Mouse (Mus musculus) heart, adult 2 months (tissue): ENCODE measurements at regions not wholly inside any gene's neighbourhood (a gene's known extent, or its start where the extent isn't known, plus 50 kb on each side); places are given as distances from the start of the nearest gene placed in this dataset.

ENCODE experiments used
- DNase-seq, 2 experiments: peaks; one replicate each; pipeline ENCODE4 v3.0.0; 2021
- H3K27ac ChIP-seq: fragments of 200-600 bp; 2 replicates; pipeline ENCODE4 v1.8.1; 2022
- H3K27me3 ChIP-seq: fragments of 200-500 bp; 2 replicates; pipeline ENCODE4 v1.6.1; 2012; ENCODE audit warnings: mild to moderate bottlenecking, low read length, inconsistent platforms, mixed read lengths; ENCODE audit not compliant: control insufficient read depth, insufficient read depth
- H3K36me3 ChIP-seq: fragments of 200-500 bp; 2 replicates; pipeline ENCODE4 v1.6.1; 2012; ENCODE audit warnings: low read length, inconsistent platforms; ENCODE audit not compliant: control insufficient read depth, insufficient read depth
- H3K4me1 ChIP-seq: fragments of 200-500 bp; 2 replicates; pipeline ENCODE4 v1.6.1; 2011; ENCODE audit warnings: low read length; ENCODE audit not compliant: control insufficient read depth, insufficient read depth
- H3K4me3 ChIP-seq: fragments of 200-600 bp; 2 replicates; pipeline ENCODE4 v1.8.1; 2022
- H3K79me2 ChIP-seq: fragments of 200-500 bp; replicated peaks from 2 replicates; pipeline ENCODE4 v1.6.1; 2012; ENCODE audit warnings: mild to moderate bottlenecking, inconsistent platforms, low read length, moderate library complexity, mixed read lengths; ENCODE audit not compliant: control insufficient read depth, insufficient read depth
- H3K9ac ChIP-seq: fragments of 200-500 bp; 2 replicates; pipeline ENCODE4 v1.6.1; 2012; ENCODE audit warnings: low read depth, mild to moderate bottlenecking, control low read depth, inconsistent platforms, low read length, mixed read lengths
- CTCF ChIP-seq: fragments of 200-600 bp; IDR thresholded peaks from 2 replicates; pipeline ENCODE4 v1.8.1; 2022; ENCODE audit warnings: antibody characterized with exemption, mild to moderate bottlenecking, moderate library complexity
- EP300 ChIP-seq: fragments of 200-500 bp; IDR thresholded peaks from 2 replicates; pipeline ENCODE4 v1.6.1; 2011; ENCODE audit warnings: low read depth, low read length, control low read depth; ENCODE audit not compliant: insufficient read depth
- POLR2A ChIP-seq: fragments of 200-500 bp; IDR thresholded peaks from 2 replicates; pipeline ENCODE4 v1.6.1; 2011; ENCODE audit warnings: mild to moderate bottlenecking, low read depth, low read length, control low read depth; ENCODE audit not compliant: insufficient read depth
- WGBS: fragments of 180-500 bp; shearing (Covaris S2); methylation state at CpG from one replicate; pipeline ENCODE4 v1.1.7; 2018; 5-methylcytosine and 5-hydroxymethylcytosine counted together
- intact Hi-C: fragments of 180-260 bp; cut with DNase I; formaldehyde crosslinking; loops from one replicate; pipeline ENCODE4 v1.15.1; 2025

GRCm38 (mm10) chrX:10878922-10879321 lies 164.1 kb downstream of the Mid1ip1 start:
- intact Hi-C loops = loop anchor here (10.0 kb wide), 1 partner anchor 164 kb away; the partner anchor contains the start of gene Mid1ip1
- no peak overlapping the region for H3K9ac ChIP-seq
- WGBS = 65% methylated on average over 5 of the region's 5 CpGs
- TF ChIP-seq CTCF (no peak), EP300 (no peak), POLR2A (no peak)
- H3K79me2 ChIP-seq = no peaks in the 10 kb centered on the region
- no peaks in the 10 kb centered on the region for H3K27me3 ChIP-seq
- H3K36me3 ChIP-seq = no peaks in the 10 kb centered on the region
- no peaks in the 10 kb centered on the region for H3K4me1 ChIP-seq
- H3K4me3 ChIP-seq = no peak overlapping the region
- H3K27ac ChIP-seq = no peak overlapping the region
- peak in 1 of 2 experiments; percentile 37 for DNase-seq

DNA sequence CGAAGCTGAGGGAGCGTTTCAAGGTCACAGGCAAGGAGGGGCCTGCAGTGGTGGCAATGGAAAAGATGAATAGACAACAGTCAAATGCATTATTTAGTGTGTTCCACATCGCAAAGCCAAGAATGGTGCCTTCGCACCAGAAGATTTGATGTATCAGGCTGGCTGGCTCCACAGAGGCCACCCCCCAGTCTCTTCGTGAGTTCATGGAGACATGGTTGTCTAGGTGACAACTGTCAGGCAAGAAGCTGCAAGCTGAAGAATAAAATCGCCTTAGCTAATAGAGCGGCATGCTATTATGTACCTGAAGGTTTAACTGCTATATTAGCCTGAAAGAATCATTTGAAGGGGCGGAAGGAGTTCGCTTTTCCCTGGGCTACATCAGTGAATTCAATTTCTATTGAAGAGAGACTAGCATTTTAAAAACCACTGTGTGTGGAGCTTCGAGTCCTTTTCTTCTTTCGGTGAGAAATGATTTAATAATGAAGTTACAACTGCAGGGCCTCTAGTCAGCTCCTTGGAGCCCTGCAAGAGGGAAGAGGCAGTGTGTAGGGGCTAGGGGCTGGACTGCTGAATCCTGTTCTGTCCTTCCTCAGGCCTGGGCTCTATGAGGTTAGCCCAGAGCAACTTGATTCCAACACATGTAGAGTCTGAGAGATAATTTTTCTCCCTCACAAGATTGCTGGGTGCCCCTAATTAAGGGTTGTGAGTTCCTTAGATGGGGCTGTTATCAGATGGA lies 169.1 kb downstream of the Mid1ip1 start:
- 74% methylated on average over 11 of the region's 11 CpGs for WGBS
- Histone ChIP-seq H3K79me2 (no peaks in the 10 kb centered on the region), H3K4me1 (no peaks in the 10 kb centered on the region), H3K4me3 (no peak overlapping the region), H3K27ac (no peak overlapping the region), H3K9ac (no peak overlapping the region), H3K36me3 (no peaks in the 10 kb centered on the region), H3K27me3 (no peaks in the 10 kb centered on the region)
- TF ChIP-seq CTCF = no peak
- no peak for TF ChIP-seq EP300
- TF ChIP-seq POLR2A = no peak
- intact Hi-C loops = no loop called here
- no peak for DNase-seq

GRCm38 (mm10) chrX:10892815-10893214 lies 178.0 kb downstream of the Mid1ip1 start:
- no peak for DNase-seq
- no peak overlapping the region for H3K9ac ChIP-seq
- H3K36me3 ChIP-seq = no peaks in the 10 kb centered on the region
- H3K79me2 ChIP-seq = no peaks in the 10 kb centered on the region
- H3K4me3 ChIP-seq = no peak overlapping the region
- intact Hi-C loops = no loop called here
- H3K4me1 ChIP-seq = no peaks in the 10 kb centered on the region
- H3K27me3 ChIP-seq = no peaks in the 10 kb centered on the region
- H3K27ac ChIP-seq = no peak overlapping the region
- TF ChIP-seq EP300 = no peak
- TF ChIP-seq POLR2A = no peak
- TF ChIP-seq CTCF = no peak
- WGBS = 80% methylated on average over 3 of the region's 3 CpGs

- DNase-seq = no peak
- no peak overlapping the region for H3K27ac ChIP-seq
- intact Hi-C loops = no loop called here
- no peak overlapping the region for H3K4me3 ChIP-seq
- TF ChIP-seq POLR2A (no peak), CTCF (no peak), EP300 (no peak)
- H3K9ac ChIP-seq = no peak overlapping the region
- H3K36me3 ChIP-seq = no peaks in the 10 kb centered on the region
- H3K27me3 ChIP-seq = no peaks in the 10 kb centered on the region
- WGBS = 69% methylated on average over 5 of the region's 5 CpGs
- H3K79me2 ChIP-seq = no peaks in the 10 kb centered on the region
- H3K4me1 ChIP-seq = no peaks in the 10 kb centered on the region
Observed at GRCm38 (mm10) chrX:10896193-10896955, 181.6 kb downstream of the Mid1ip1 start.

GRCm38 (mm10) chrX:10902686-10903085 lies 187.9 kb downstream of the Mid1ip1 start:
- no peak for DNase-seq
- intact Hi-C loops = loop anchor here (5.0 kb wide), 1 partner anchor 185 kb away; the partner anchor contains the start of gene Mid1ip1
- WGBS = 68% methylated on average over 4 of the region's 4 CpGs

GRCm38 (mm10) chrX:10904072-10904471 lies 189.3 kb downstream of the Mid1ip1 start:
- Histone ChIP-seq H3K79me2 (no peaks in the 10 kb centered on the region), H3K36me3 (no peaks in the 10 kb centered on the region), H3K4me3 (no peak overlapping the region), H3K9ac (no peak overlapping the region), H3K27ac (no peak overlapping the region), H3K27me3 (no peaks in the 10 kb centered on the region), H3K4me1 (no peaks in the 10 kb centered on the region)
- intact Hi-C loops = loop anchor here (5.0 kb wide), 1 partner anchor 187 kb away; the partner anchor contains the start of gene Mid1ip1
- TF ChIP-seq CTCF (no peak), EP300 (no peak)
- WGBS = 51% methylated on average over 6 of the region's 6 CpGs
- peak; percentile 26 to 51 for DNase-seq

More at GRCm38 (mm10) chrX:10902686-10903085, 187.9 kb downstream of the Mid1ip1 start:
- Histone ChIP-seq H3K9ac (no peak overlapping the region), H3K4me3 (no peak overlapping the region), H3K27me3 (no peaks in the 10 kb centered on the region), H3K36me3 (no peaks in the 10 kb centered on the region), H3K27ac (no peak overlapping the region), H3K79me2 (no peaks in the 10 kb centered on the region), H3K4me1 (no peaks in the 10 kb centered on the region)
- no peak for TF ChIP-seq POLR2A
- TF ChIP-seq CTCF = no peak
- TF ChIP-seq EP300 = no peak
